Mouse (Mus musculus) mouse trophoblast stem cell (cell line): ENCODE measurements around the gene Csn3.

ENCODE experiments used
- in situ Hi-C, 2 experiments: fragments of 300-500 bp; cut with MseI, MboI; formaldehyde crosslinking; loops; 2 replicates in 1 of 2; 3 replicates in 1 of 2; pipeline ENCODE4 v1.15.1; 2025

The Csn3 gene

DNA sequence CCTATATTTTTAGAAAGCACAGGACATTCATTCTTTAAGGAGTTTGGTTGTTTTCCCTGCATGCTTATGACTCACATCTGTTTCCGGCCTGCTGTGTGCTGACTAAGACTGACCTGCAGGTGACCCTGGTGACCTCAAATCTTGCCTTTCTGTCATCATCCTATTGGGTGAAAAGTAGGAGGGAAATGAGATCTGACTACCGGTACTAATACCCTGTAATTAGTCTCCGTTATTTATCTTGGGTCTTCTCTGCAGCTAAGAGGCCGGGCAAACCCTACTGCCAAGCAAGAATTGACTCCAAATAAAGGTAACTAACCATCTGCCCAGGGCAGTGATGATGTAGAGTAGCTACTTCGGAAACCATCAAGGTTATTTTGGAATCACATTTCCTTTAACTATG, at the start of gene Csn3:
Gene Csn3, plus strand, starts transcription at position 208 of the 400 bp plus-strand sequence.
- in situ Hi-C loops, result no loop called here

- in situ Hi-C loops, result no loop called here
Measured at GRCm38 (mm10) chr5:87884729-87885128, 40.6 kb upstream of the Csn3 start, which contains the start of gene Odam. Odam (plus strand) TSS chr5:87885029.

GRCm38 (mm10) chr5:87931603-87932002, 6.2 kb downstream of the Csn3 start:
- in situ Hi-C loops, result no loop called here

- in situ Hi-C loops, result no loop called here
Measured at GRCm38 (mm10) chr5:87940752-87941151, 15.4 kb downstream of the Csn3 start.

GRCm38 (mm10) chr5:87942515-87942914, 17.1 kb downstream of the Csn3 start:
- in situ Hi-C loops, result no loop called here

GRCm38 (mm10) chr5:87951836-87952235, 26.5 kb downstream of the Csn3 start:
- in situ Hi-C loops, result no loop called here

GRCm38 (mm10) chr5:87969201-87969600, 43.8 kb downstream of the Csn3 start, which contains the start of the genes 2310003L06Rik and Gm28434:
2310003L06Rik (plus strand) TSS chr5:87969459.
Gm28434 (plus strand) TSS chr5:87969517.
- in situ Hi-C loops, result no loop called here

DNA sequence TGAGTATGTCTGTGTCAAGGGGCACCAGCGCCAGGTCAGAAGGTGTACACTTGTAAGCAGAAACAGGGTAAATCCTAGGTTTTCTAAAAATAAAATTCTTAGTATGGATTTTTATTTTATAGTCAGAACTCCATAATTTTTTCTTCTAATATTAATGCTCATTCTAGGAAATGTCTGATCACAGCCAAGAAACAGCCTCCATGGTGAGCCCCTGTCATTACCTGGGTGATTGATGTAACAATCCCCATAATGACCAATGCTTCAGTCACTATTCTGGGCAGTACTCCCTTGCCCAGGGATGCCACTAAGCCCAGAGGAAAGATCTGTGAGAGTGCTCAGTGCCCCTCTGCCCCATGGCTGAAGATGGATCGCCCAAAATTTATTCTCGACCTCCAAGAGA, 53.8 kb downstream of the Csn3 start, which contains the start of gene Cabs1:
Gene Cabs1, plus strand, starts transcription at position 301 of the 400 bp plus-strand sequence.
- in situ Hi-C loops, result no loop called here
